Mouse (Mus musculus): ENCODE results near the gene Mturn. TPM values are rescaled to one million over a fixed set of nuclear protein-coding genes. Genes with fewer than 3 reads are reported as not detected.

Mturn gene
- total RNA-seq (2021): 100 to 1,000 TPM; 164 to 166 TPM
- long read RNA-seq, experiment 1, full-length matches to known transcripts: 96 of 123 reads
- long read RNA-seq, experiment 1, partial matches to known transcripts: 1 of 123 reads
- long read RNA-seq, experiment 1, other reads (novel, unspliced or antisense): 26 of 123 reads
- long read RNA-seq, experiment 2, full-length matches to known transcripts: 106 of 136 reads
- long read RNA-seq, experiment 2, partial matches to known transcripts: 0 of 136 reads
- long read RNA-seq, experiment 2, other reads (novel, unspliced or antisense): 30 of 136 reads

DNA sequence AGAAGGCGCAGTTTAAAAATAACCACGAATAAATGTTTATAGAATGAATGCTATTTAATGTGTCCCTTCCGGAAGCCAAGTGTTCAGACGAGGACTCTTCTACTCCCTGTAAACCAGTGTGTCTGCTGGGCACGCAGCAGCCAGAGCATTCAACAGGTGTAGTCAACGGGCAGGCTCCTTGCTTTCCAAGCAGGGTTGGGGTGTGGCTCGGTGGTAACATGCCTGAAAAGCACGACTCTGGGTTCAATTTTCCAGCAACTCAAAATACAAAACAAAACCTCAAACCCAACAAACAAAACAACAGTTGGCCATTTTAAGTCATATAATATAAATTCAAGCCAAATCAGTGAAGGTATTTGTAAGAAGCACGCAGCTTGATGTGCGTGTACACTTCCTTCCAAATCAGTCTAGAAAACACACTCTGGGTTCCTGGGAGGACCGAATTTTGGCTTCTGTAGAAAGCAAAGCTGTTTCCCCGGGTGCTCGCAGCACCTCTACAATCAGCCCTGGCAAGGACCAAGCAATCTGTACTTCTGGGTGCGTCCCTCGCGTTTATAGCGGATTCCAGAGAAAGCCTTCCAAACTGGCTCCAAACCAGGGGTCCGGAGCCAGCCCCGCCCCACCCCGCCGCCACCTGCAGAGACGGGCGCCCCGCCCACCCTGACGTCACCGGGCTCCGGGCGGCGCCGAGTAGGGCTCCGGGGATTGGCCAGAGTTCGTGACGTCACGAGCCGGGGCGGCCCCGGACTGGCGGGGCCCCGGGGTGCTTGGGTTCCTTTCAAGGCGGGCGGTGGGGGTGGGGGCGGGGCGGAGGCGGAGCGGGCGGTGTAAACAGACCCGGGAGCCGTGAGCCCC lies at the start of gene Mturn:
Mturn (plus strand) TSS at position 734 of the 855 bp plus-strand sequence.
- peak; percentile 98 for DNase-seq (ENCODE audit: low spot score in 2 of 2)

DNA sequence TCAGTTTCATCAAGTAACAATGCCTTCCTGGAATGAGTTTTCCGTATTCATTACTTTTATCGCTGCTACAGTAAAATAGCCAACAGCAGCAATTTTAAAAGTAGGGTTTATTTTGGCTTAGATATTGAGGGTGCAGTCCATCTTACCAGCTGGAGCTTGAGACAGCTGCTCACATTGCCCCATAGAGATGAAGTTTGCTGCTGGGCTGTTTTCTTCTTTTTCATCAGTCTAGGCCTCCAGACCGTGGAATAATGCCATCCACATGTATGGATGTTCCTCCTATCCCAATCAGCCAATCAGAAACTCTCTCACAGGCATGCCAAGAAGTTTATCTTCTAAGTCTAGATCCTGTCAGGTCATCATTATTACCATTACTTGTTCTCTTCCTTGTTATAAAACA lies 41.5 kb upstream of the Mturn start:
- DNase-seq (ENCODE audit: low spot score in 2 of 2): no peak

DNA sequence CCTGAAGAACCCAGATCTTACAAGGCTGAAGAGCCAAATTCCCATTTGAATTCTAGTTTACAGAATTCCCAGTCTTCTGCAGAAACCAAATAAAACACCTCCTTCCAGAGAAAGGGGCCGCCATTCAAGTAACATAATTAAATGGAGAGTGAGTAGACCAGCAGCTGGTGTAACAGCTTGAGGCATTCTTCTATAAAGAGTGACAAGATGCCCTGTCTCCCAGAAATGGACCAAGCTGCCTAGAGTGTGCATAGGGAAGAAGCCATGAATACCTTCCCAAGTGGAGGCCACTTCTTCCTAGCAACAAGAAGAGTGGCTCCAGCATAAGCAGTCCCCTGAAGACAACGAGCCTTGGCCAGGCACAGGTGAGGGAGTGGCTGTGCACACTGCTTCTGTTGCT lies 39.5 kb upstream of the Mturn start:
- DNase-seq (ENCODE audit: low spot score in 2 of 2): no peak

DNA sequence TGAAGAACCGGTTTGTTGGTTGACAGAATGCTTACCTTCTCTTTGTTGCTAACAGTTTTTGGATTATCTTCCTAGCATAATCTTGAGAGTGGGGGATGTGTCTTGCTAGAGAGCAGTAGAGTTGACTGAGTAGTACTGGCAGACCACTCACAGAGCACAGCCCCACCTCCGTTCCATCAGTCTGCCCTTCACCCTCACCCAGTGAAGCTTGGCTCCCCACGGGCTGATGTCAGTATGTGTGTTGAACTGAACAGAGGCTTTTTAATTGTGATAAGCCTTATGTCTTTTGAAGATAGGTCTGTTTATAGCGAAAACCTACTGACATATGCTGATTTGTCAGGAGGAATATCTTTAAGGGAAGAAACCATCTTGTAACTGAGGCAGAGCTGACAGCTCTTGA lies 38.2 kb upstream of the Mturn start:
- DNase-seq (ENCODE audit: low spot score in 2 of 2): no peak

DNA sequence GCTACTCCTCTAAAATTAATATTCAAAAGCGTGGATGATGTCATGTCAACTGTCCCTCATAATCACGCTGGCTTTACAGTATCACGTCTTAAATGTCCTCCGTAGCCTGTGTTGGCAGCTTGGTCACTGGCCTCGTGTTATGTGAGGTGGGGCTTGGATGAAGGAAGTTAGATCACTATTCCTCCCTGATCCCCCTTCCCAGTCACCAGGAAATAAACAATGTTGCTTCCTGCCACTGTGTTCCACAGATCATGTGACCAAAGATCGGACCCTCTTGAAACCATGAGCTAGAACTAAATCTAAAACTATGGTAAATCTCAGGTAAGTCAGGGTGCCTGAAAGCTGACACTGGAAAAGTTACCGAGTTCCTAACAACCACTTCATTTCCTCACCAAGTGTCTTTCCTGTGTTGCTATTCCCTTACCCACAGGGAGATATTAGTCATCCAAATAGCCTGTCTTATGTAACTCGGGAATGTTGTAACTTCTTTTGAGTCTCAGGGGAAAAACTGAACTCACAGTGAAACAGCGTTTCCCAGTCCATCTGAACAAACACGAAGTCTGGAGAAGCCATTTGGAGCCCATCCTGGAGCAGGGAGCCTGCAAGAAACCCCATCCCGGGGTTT lies 25.8 kb upstream of the Mturn start:
- DNase-seq (ENCODE audit: low spot score in 2 of 2): no peak

DNA sequence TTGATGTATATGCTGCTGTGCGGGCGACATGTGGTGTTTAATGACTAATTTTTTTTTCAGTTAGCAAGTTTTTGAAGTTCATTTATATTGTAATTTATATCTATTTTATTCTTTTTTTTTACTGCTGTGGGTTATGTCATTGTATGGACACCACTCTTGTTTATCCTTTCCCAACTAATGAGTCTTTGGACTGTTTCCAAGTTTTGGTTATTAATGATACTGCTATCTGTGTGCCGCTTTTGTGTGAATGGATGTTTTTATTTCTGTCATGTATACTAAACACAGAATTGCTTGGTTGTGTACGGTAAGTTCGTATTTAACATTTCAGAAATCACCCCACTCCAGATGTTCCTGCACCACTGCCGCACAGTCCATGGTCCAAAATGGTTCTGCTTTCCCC lies 23.6 kb upstream of the Mturn start:
- DNase-seq (ENCODE audit: low spot score in 2 of 2): no peak

DNA sequence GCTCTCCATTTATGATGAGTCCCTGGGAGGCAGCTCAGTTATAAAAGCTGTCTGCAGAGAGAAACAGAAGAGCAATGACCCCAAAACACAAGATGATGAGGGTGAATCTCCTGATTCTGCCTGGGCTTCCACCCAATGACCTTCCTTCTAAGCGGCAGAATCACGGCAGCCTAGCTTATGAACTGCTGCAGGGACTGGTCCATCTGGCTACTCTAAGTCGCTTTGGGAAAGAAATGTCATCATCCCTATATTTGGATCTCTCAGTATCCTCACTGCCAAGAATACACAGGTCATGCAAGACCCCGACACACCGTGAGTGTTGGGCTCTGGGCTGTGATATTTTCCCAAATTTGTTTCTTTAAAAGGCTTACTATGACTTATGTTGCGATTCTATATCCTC lies 11.6 kb upstream of the Mturn start:
- no peak for DNase-seq (ENCODE audit: low spot score in 2 of 2)

DNA sequence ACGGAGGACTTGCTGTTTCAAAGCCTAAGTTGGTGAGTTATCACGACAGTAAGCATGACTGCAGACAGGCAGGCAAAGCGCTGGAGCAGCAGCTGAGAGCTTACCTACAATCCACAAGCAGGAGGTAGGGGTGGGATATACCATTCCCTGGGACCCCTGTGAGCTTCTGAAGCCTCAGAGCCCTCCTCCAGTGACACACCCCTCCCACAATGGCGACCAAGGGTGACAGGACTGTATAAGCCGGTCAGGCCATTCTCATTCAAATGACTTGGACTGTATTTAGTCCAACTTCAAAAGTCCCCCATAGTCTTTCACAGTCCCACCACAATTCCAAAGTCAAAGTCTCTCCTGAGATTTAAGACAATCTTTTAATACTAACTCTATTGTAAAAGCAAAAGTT lies 8.5 kb upstream of the Mturn start:
- no peak for DNase-seq (ENCODE audit: low spot score in 2 of 2)

DNA sequence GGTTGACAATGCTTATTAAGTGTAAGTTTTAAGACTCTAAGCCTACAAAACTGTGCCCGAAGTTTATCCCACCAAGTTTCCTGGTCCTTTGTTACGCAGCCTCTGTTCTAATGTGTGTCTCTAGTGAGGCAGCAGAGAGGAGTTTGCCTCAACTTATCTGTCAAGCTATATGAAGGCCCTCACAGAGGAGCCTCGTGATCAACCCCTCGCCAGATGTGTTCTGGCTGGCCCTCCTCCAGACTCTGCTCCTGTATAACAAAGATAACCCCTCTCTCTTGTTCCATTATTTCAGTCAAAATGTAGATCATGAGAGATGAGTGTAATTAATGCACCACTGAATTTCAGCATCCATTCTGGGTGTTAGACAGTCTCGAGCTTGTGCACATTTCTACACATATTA lies 1.7 kb upstream of the Mturn start:
- no peak for DNase-seq (ENCODE audit: low spot score in 2 of 2)

DNA sequence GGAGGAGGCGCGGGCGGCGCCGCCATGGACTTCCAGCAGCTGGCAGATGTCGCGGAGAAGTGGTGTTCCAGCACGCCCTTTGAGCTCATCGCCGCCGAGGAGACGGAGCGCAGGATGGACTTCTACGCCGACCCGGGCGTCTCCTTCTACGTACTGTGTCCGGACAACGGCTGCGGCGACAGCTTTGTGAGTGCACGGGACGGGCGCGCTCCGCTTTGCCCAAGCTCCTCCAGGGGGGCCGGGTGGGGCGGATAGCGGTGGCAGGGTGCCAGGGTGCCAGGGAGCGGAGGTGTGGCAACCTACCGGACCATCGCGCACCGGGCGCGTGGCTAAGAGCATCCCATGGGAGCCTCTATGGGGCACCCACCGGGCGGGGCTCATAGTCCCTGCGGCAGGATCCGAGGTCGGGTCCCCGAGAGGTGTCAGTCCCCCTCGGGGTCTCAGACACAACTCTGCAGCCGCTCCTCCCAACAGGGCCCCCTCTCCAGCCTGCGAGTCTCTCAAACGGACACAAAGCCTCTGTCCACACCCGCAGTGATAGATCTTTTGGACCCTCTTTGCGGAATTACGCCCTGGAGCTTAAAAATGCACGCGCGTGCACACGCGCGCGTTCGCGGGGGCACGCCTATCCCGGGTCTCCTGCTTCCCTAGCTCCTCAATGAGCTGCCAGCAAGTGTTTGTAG lies 463 bp downstream of the Mturn start:
- peak in 1 of 2 experiments; percentile 49 for DNase-seq (ENCODE audit: low spot score in 2 of 2)

DNA sequence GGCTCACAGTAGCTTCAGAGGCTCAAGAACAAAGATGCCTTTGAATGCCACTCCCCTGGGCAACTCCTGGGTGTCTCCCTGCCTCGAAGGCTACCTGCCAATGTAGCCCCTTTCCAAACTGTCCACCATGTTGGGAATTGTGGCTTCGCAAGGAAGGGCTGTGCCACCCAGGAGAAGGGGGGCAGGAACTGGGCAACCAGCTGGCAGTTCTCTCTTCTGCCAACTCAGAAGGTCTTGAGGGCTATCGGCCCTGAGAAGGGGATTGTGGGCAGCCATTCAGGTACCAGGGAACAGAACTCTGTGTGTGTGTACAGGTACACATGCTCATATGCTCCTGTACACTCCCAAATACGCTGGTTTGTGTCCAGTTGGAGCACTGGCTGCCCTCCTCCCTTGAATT lies 2.7 kb downstream of the Mturn start:
- DNase-seq (ENCODE audit: low spot score in 2 of 2): no peak

DNA sequence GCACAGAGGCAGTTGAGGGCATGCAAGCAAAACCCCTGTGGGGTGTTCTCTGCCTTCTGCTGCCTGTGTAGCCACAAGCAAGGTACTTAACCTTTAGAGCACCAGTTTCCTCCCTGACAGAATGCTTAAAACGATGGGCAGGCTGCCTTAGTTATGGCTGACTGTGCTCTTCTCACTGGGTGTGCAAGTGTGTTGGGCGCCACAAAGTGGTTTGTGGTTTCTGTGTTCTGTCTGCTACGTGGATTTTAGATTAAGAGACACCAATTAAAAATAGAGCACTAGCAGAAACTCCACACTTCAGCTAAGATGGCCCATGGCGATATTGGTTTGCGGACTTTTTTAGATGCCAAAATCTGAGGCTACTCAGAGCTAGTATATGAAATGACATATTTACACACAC lies 3.7 kb downstream of the Mturn start:
- no peak for DNase-seq (ENCODE audit: low spot score in 2 of 2)

DNA sequence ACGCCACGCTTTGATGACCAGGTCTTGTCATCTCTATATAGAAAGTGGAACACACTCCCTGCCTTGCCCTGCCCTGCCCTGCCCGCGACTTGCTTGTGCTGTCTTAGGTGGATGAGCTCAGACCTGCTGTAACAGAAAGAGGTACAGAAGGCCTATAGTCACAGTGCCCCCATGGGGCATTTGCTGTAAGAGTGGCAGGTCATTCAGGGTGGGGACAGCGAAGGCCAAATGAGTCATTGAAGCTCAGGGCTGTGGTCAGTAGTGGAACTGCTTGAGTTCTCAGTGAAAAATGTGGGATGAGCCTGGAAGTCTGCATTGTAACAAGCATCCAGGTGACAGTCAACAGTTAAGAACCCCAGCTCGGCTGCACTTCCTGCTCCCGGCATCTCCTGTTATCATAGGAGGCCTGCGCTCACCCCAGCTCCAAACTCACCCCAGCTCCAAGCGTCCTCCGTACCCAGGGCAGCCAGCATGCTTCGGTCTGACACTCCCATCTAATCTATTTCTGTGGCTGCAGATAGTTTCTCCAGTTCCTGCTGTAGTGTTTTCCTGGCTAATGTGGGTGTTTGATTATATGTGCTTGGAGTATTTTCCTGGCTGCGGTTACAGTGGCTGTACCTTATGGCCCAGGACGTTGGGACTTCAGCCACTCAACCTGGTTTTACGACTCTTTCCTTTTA lies 4.4 kb downstream of the Mturn start:
- no peak for DNase-seq (ENCODE audit: low spot score in 2 of 2)

DNA sequence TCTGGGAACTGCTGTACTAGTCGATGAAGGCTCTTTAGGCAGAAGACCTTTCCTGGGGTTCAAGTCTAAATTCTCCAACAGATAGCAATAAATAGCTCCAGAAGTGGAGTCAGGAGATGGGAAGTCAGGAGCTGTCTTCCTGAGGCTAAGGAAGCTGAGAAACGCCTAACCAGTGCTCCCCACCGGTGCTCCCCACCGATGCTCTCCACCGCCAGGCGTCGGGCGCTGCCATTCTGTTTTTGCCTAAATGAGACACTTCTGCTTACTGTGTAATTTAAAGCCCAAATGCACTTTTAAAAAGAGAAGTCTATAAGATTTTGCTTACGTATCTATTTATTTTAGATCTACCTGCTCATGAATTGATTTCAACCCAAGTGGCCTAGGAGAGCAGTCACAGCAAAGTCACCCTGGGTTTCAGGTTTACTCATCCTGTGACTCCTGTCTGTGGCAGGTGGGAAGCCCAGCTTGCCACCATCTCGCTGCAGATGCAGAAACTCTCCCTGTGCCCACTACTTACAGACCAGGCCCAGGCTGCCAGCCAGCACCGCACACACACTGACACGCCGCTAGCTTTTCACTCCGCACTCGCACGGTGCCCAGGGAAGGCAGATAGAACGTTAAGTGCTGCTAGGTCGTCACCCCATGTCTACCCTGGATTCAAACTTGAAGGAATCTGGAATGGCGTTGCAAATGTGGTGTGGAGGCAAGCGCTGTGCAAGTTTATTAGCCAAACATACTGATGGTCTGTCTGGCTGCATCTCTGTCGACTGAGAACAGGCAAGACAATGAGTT lies 5.7 kb downstream of the Mturn start:
- DNase-seq (ENCODE audit: low spot score in 2 of 2): no peak

DNA sequence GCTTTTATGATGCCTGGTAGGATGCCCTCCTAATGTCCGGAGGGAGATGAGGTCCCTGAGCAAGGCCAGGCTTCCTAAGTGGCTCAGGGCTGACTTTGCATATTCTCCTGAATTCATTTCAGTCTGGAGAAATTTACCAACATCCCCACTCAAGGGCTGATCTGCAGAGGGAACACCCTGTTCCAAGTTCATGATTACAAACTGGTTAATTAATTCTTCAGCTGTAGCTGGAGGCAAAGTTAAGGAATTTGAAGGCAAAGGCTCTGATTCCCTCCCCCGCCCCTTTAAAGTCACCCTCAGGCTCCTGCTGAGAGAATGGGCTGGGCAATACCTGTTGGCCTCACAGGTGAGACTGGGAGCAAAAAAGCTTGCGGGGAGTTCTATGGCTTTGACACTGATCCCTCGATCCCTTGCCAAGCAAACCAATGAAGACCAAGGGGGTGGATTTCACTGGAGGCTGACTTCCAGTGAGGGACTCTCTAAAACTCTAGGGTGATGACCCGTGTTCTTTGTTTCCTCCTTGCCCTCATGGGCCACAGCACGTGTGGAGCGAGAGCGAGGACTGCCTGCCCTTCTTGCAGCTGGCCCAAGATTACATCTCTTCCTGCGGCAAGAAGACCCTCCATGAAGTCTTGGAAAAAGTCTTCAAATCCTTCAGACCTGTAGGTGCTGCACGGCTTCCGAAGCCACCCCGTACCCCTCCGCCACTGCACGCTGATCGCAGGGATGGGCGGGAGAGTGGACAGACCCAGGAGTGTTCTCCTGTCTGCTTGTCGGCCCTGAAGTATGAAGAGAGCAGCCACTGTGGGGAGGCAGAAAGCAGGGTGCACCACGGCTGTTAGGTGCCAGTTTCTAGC lies 7.3 kb downstream of the Mturn start:
- DNase-seq (ENCODE audit: low spot score in 2 of 2): no peak

DNA sequence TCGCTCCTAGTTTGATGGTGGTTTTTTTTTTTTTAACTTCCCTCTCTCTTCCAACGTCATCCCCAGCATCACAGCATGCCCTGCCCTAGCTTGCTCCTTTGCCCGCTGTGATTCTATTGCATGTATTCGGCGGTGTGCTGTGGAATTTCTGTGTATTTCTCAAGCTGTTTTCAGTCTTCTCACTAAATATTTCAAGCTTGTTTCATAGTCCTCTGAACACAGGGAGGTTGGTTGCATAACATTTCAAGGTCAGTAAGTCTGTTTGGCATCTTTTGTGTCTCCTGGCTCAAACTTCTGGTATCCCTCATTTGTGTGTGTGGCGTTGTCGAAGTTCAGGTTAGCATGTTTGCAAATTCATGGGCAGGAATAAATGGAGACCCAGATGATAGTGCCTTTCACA lies 8.3 kb downstream of the Mturn start:
- no peak for DNase-seq (ENCODE audit: low spot score in 2 of 2)

DNA sequence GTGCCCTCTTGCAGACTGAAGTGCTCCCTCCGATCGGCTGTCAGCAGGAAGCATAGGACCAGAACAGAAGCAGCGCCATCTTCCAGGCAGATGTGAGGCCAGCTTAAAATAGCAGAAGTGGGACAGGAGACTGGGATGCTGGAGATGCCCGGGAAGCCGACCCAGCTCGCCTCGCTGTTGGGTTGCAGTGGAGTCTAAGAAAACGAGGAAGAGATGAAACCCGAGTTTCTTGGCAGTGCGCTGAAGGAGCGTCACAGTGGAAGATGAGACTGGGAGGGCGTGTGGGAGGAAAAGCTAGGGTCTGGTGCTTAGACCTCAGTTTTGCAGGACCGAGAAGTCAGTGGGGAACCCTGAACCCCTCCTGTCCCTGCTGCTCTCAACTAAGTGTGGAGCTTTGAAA lies 9.4 kb downstream of the Mturn start:
- no peak for DNase-seq (ENCODE audit: low spot score in 2 of 2)

DNA sequence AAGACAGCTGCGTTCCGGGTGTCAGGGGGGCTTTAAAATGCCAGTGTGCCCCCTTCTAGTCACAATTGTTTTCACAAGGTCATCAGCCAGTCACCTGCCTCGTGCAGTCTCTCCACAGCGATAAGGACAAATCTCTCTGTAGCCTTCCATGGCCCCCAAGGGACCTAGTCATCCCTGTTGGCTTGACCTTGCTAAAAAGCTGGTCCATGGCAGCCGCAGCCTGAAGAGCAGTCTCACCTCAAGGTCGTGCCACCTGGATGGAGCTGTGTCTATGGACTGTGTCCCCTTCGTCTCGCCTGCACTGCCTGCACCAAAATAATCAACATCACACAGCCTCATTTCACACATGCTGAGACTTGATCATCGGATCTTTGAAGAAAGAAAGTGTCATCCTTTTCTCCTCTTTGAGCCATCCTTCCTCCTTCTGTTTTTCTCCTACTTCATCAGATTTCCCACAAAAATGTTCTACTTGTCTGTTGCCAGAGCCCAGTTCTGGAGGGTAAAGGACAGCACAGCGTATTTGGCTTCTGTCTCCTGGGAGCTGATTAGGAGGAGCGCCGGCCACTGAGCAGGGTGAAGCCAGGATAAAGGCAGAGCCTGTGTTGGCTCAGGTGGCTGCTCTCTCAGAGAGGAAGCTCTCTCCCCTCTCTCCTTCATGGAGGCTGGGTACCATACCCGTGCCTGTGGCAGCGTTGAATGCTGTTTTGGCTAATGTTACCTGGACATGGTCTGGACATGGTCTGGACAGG lies 10.1 kb downstream of the Mturn start:
- DNase-seq (ENCODE audit: low spot score in 2 of 2): no peak

DNA sequence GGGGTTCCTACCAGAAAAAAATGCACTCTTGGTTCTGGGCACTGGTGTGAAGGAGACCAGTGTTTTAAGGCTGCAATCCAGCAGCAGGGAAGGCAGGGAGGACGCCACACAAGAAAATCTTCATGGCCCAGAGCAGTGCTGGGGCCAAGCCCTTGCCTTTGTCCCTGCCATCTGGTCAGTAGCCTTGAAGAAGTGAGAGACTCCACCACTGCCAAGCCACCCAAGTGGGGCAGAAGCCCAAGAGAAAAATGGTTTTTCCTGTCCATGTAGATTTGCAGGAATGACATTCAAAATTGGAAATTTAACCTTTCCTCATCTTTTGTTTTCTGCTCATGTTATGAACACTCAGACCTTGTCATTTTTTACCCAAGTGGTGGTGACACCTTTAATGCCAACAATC lies 10.8 kb downstream of the Mturn start:
- no peak for DNase-seq (ENCODE audit: low spot score in 2 of 2)
